Mouse (Mus musculus): ENCODE data around the gene Emid1. TPM values are rescaled to one million over a fixed set of nuclear protein-coding genes. Genes with fewer than 3 reads are reported as not detected.
A peak's percentile ranks its signal among the peaks of the same experiment; 100 is the strongest.

Gene Emid1
- polyA plus RNA-seq, 1 experiment from 2014 or later, result 7.9 TPM

DNA sequence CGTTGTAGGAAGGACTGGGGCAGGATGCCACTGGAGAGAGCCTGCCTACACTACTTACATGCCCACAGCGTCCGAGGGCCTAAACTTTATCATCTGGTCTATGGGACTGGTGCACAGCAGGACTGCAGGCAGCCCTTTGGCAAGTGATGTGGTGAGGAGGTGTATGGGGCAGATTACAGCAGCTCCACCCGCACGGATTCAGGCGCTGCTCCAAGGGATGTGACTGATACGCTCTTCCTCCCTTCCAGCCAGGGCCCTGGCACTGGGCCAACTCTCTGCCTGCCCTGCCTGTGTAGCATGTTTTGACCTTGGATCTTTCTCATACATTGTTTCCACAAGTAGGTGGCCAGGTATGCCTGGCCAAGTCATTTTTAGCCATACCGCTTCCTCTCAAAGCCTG lies 11.4 kb downstream of the Emid1 start:
- 57% methylated on average over 8 of the region's 8 CpGs for WGBS
- H3K9me3 ChIP-seq (ENCODE audit: control insufficient read depth, low read length), result no peaks in the 10 kb centered on the region
- H3K27ac ChIP-seq (replicated peaks; ENCODE audit: low read depth, low read length), result no peak overlapping the region
- ATAC-seq (ENCODE audit: low FRiP score, low TSS enrichment) (no peak), DNase-seq (peak; percentile 63)
- no peaks in the 10 kb centered on the region for H3K4me1 ChIP-seq (ENCODE audit: control insufficient read depth, insufficient read depth, low read length)
- no peak overlapping the region for H3K9ac ChIP-seq (replicated peaks; ENCODE audit: low read length)
- no peak overlapping the region for H3K4me3 ChIP-seq (replicated peaks; ENCODE audit: low read depth, low read length)
- no peak overlapping the region for H3K4me2 ChIP-seq (ENCODE audit: low read length)
- no peaks in the 10 kb centered on the region for H3K27me3 ChIP-seq (ENCODE audit: control insufficient read depth, insufficient read depth, low read length)
- no peaks in the 10 kb centered on the region for H3K36me3 ChIP-seq (ENCODE audit: control insufficient read depth, insufficient read depth, low read length)

DNA sequence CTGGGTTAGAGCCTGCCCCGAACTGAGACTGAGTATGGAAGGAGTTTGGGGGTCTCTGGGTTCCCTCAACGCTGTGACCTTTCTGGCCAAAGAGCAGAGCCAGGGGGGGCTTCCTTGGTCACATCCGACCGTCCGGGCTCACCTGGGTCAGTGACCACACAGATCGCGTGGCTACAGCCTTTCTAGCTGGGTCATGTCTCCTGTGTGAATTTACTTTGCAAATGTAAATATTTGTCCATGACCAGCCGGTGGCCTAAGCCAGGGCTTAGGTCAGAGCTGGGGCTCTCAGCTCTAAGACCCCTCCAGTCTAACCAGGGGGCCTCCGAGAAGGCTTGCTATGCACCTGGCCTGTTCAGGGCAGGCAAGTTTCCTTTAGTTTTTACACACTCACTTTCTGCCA lies 12.7 kb downstream of the Emid1 start:
- Histone ChIP-seq H3K4me1 (ENCODE audit: control insufficient read depth, insufficient read depth, low read length) (no peaks in the 10 kb centered on the region), H3K4me2 (ENCODE audit: low read length) (no peak overlapping the region), H3K27ac (replicated peaks; ENCODE audit: low read depth, low read length) (no peak overlapping the region), H3K36me3 (ENCODE audit: control insufficient read depth, insufficient read depth, low read length) (no peaks in the 10 kb centered on the region), H3K9me3 (ENCODE audit: control insufficient read depth, low read length) (no peaks in the 10 kb centered on the region), H3K27me3 (ENCODE audit: control insufficient read depth, insufficient read depth, low read length) (no peaks in the 10 kb centered on the region), H3K4me3 (replicated peaks; ENCODE audit: low read depth, low read length) (no peak overlapping the region), H3K9ac (replicated peaks; ENCODE audit: low read length) (no peak overlapping the region)
- DNase-seq (no peak), ATAC-seq (ENCODE audit: low FRiP score, low TSS enrichment) (no peak)
- WGBS, result 90% methylated on average over 9 of the region's 9 CpGs

DNA sequence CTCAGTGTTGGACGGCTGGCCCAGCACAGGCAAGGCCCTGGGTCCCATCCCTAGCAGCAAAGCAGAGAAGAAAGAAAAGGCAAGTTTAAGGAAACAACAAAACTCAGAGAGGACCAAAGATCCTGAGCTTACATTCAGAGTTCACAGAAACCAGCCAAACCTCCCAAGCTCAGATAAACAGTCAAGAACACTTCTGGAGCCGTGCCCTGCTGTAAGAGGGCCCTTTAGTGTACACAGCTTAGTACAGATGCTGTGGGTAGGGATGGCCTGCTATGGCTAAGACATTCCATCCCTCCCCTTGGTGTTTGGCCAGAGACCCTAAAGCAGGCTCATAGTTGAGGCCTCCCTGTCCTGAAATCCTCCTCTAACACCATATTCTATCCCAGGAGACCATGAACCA lies 13.4 kb downstream of the Emid1 start:
- 90% methylated on average over 2 of the region's 2 CpGs for WGBS
- no peak overlapping the region for H3K4me2 ChIP-seq (ENCODE audit: low read length)
- no peaks in the 10 kb centered on the region for H3K9me3 ChIP-seq (ENCODE audit: control insufficient read depth, low read length)
- H3K9ac ChIP-seq (replicated peaks; ENCODE audit: low read length), result no peak overlapping the region
- no peak overlapping the region for H3K27ac ChIP-seq (replicated peaks; ENCODE audit: low read depth, low read length)
- no peaks in the 10 kb centered on the region for H3K36me3 ChIP-seq (ENCODE audit: control insufficient read depth, insufficient read depth, low read length)
- no peak for DNase-seq
- ATAC-seq (ENCODE audit: low FRiP score, low TSS enrichment), result no peak
- no peak overlapping the region for H3K4me3 ChIP-seq (replicated peaks; ENCODE audit: low read depth, low read length)
- no peaks in the 10 kb centered on the region for H3K27me3 ChIP-seq (ENCODE audit: control insufficient read depth, insufficient read depth, low read length)
- no peaks in the 10 kb centered on the region for H3K4me1 ChIP-seq (ENCODE audit: control insufficient read depth, insufficient read depth, low read length)

DNA sequence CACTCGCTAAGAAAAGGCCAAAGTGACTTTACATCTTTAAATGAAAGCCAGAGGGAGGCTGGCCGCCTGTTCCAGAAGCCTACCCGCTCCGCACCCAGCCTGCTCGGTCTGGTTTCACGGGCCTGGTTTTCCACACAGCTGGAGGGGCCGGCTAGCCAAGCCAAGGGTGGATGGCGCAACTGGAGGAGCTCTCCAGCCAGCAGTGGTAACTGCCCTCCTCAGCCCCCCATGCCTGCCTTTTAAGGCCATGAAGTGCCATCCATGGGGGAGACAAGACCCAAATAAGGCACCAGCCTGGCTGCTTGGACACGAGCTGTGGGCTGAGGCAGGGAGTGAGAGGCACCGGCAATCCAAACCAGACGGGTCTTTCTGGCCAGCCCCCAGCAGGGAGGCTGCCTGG lies 16.1 kb downstream of the Emid1 start:
- Histone ChIP-seq H3K27me3 (ENCODE audit: control insufficient read depth, insufficient read depth, low read length) (no peaks in the 10 kb centered on the region), H3K9me3 (ENCODE audit: control insufficient read depth, low read length) (no peaks in the 10 kb centered on the region), H3K4me3 (replicated peaks; ENCODE audit: low read depth, low read length) (no peak overlapping the region), H3K27ac (replicated peaks; ENCODE audit: low read depth, low read length) (no peak overlapping the region), H3K4me2 (ENCODE audit: low read length) (no peak overlapping the region), H3K36me3 (ENCODE audit: control insufficient read depth, insufficient read depth, low read length) (no peaks in the 10 kb centered on the region), H3K4me1 (ENCODE audit: control insufficient read depth, insufficient read depth, low read length) (no peaks in the 10 kb centered on the region), H3K9ac (replicated peaks; ENCODE audit: low read length) (no peak overlapping the region)
- DNase-seq (no peak), ATAC-seq (ENCODE audit: low FRiP score, low TSS enrichment) (no peak)
- 80% methylated on average over 11 of the region's 11 CpGs for WGBS

DNA sequence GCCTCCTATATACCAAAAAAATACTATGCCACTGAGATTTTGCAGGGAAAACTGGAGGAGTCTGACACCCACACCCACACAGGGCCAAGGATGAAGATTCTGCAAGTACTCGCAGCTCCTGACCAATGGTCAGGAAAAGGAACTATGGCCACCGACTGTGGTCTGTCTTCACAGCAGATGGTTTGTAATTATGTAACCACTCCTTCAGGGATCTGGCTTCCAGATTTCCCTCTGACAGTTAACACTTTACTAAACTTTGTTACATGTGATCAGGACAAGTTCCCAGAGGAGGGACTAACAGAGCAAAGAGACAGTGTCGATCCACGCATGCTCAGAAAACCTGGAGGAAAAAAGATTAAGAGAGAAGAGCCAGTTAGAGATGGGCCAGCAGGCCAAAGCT lies 19.3 kb downstream of the Emid1 start:
- H3K9me3 ChIP-seq (ENCODE audit: control insufficient read depth, low read length), result no peaks in the 10 kb centered on the region
- no peak overlapping the region for H3K27ac ChIP-seq (replicated peaks; ENCODE audit: low read depth, low read length)
- no peaks in the 10 kb centered on the region for H3K27me3 ChIP-seq (ENCODE audit: control insufficient read depth, insufficient read depth, low read length)
- H3K9ac ChIP-seq (replicated peaks; ENCODE audit: low read length), result no peak overlapping the region
- no peak overlapping the region for H3K4me3 ChIP-seq (replicated peaks; ENCODE audit: low read depth, low read length)
- no peaks in the 10 kb centered on the region for H3K36me3 ChIP-seq (ENCODE audit: control insufficient read depth, insufficient read depth, low read length)
- no peak overlapping the region for H3K4me2 ChIP-seq (ENCODE audit: low read length)
- ATAC-seq (ENCODE audit: low FRiP score, low TSS enrichment) (no peak), DNase-seq (no peak)
- WGBS, result 86% methylated on average over 4 of the region's 4 CpGs
- 0 out of 2 replicates have a peak, but pooled peaks cover 8% of the 10 kb centered on the region for H3K4me1 ChIP-seq (ENCODE audit: control insufficient read depth, insufficient read depth, low read length)

DNA sequence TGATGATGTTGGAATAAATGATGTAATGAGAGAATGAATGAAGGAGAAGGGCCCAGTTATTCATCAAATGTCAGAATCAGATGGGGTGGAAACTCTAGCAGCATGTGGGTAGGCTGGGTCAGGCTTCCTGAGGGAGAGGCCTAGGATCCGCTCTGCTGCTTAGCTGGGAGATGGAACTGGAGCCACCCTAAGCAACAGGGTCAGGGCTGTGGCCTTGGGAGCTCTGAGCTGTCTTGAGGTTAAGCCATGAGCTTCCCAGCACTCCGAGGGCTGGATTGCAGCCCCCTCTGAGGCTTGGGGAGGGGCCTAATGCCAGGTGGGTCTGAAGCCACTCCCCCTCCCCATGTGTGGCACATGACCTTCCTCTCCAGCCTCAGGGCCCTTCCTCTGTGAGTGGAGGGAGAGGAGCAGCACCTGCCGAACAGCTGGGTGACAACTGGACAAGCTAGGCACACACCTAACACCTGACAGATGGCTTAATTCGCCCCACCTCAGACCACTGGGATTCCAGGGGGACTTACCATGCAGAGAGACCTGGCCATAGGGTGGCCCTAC lies 21.9 kb downstream of the Emid1 start:
- ATAC-seq (ENCODE audit: low FRiP score, low TSS enrichment) (no peak; the same call in 1 of the 2 replicates), DNase-seq (no peak)
- no peaks in the 10 kb centered on the region for H3K36me3 ChIP-seq (ENCODE audit: control insufficient read depth, insufficient read depth, low read length)
- WGBS, result 60% methylated on average over 4 of the region's 4 CpGs
- no peak overlapping the region for H3K9ac ChIP-seq (replicated peaks; ENCODE audit: low read length)
- H3K27ac ChIP-seq (replicated peaks; ENCODE audit: low read depth, low read length), result no peak overlapping the region
- H3K4me1 ChIP-seq (ENCODE audit: control insufficient read depth, insufficient read depth, low read length), result 0 out of 2 replicates have a peak, but pooled peaks cover 8% of the 10 kb centered on the region
- H3K9me3 ChIP-seq (ENCODE audit: control insufficient read depth, low read length), result no peaks in the 10 kb centered on the region
- no peak overlapping the region for H3K4me2 ChIP-seq (ENCODE audit: low read length)
- no peaks in the 10 kb centered on the region for H3K27me3 ChIP-seq (ENCODE audit: control insufficient read depth, insufficient read depth, low read length)
- H3K4me3 ChIP-seq (replicated peaks; ENCODE audit: low read depth, low read length), result no peak overlapping the region

DNA sequence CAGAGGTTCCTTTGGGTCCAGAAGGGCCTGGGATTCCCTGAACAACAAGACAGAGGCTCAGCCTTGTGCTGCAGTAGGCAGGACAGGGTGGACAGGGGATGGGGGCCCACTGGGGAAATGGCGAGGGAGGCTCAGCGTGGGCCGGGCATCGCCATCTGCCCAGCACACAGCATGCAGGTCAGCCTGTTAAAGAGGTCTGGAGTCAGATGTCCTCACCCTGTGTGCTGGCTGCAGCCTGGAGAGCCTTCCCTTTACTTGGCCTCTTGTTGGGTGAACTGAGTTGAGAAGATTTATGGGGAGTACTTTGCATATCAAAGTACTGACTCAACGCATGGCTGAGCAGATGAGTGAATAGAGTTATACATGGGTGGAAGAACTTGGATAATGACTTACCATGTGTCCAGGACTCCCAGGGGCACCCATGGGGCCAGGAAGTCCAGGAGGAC lies 23.0 kb downstream of the Emid1 start:
- no peak overlapping the region for H3K4me3 ChIP-seq (replicated peaks; ENCODE audit: low read depth, low read length)
- no peak overlapping the region for H3K9ac ChIP-seq (replicated peaks; ENCODE audit: low read length)
- no peaks in the 10 kb centered on the region for H3K27me3 ChIP-seq (ENCODE audit: control insufficient read depth, insufficient read depth, low read length)
- DNase-seq (no peak), ATAC-seq (ENCODE audit: low FRiP score, low TSS enrichment) (no peak)
- 0 out of 2 replicates have a peak, but pooled peaks cover 8% of the 10 kb centered on the region for H3K4me1 ChIP-seq (ENCODE audit: control insufficient read depth, insufficient read depth, low read length)
- H3K4me2 ChIP-seq (ENCODE audit: low read length), result no peak overlapping the region
- 5% methylated on average over 5 of the region's 5 CpGs for WGBS
- H3K9me3 ChIP-seq (ENCODE audit: control insufficient read depth, low read length), result no peaks in the 10 kb centered on the region
- H3K27ac ChIP-seq (replicated peaks; ENCODE audit: low read depth, low read length), result no peak overlapping the region
- H3K36me3 ChIP-seq (ENCODE audit: control insufficient read depth, insufficient read depth, low read length), result no peaks in the 10 kb centered on the region

DNA sequence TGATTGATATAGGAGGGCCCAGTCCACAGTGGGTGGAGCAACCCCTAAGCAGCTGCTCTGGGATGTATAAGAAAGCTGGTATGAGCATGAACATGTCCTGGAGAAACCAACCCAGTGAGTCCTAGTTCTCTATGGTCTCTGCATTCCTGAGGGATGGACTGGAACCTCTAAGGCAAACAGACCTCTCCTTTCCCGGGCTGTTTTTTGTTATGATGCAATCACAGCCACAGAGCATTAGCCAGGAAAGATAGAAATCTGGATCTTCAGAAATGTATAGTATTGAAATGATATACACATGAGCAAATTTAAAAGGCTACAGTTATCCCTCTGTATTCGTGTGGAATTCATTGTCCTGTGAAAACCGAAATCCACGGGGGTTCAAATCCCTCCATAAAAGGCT lies 26.3 kb downstream of the Emid1 start:
- ATAC-seq (ENCODE audit: low FRiP score, low TSS enrichment), result no peak
- no peaks in the 10 kb centered on the region for H3K27me3 ChIP-seq (ENCODE audit: control insufficient read depth, insufficient read depth, low read length)
- 66% methylated on average over 4 of the region's 4 CpGs for WGBS

DNA sequence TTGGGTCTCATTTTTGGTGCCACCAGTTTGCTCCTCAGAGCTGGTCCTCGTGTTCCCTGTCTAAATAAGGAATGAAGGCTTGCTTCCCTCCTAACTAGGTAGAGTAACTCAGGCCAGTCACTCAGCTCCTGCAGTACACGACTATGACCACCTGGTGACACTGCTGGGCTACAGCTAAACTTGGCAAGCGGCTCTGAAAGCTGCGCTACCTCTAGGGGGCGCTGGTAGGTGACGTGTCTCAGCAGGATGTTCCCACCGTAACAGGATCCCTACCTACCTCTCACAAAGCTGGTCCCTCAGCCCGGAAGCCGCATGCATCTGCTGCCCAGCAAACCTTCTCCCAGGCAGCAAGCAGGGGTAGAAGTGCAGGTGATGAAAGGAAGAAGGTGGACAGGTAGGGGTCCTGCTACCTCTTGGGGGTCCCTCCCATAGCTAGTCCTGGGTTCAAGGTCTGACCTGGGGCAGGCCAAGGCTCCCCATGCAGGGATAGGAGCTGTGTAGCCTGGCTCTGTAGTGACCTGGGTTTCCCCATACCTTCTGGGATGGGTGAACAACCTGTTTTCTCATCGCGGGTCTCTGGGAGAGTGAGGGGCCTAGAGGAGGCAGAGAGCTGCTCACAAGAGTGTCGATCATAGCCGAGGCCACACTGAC lies 37.0 kb downstream of the Emid1 start:
- no peak for ATAC-seq (ENCODE audit: low FRiP score, low TSS enrichment)
- WGBS, result 32% methylated on average over 13 of the region's 13 CpGs
- Histone ChIP-seq H3K4me1 (ENCODE audit: control insufficient read depth, insufficient read depth, low read length) (no peaks in the 10 kb centered on the region), H3K27me3 (ENCODE audit: control insufficient read depth, insufficient read depth, low read length) (no peaks in the 10 kb centered on the region), H3K36me3 (ENCODE audit: control insufficient read depth, insufficient read depth, low read length) (no peaks in the 10 kb centered on the region), H3K9me3 (ENCODE audit: control insufficient read depth, low read length) (no peaks in the 10 kb centered on the region), H3K4me3 (replicated peaks; ENCODE audit: low read depth, low read length) (no peak overlapping the region), H3K4me2 (ENCODE audit: low read length) (no peak overlapping the region), H3K9ac (replicated peaks; ENCODE audit: low read length) (no peak overlapping the region), H3K27ac (replicated peaks; ENCODE audit: low read depth, low read length) (no peak overlapping the region)
- peak; percentile 87 for DNase-seq

More for the DNA sequence above, 26.3 kb downstream of the Emid1 start:
- Histone ChIP-seq H3K9ac (replicated peaks; ENCODE audit: low read length) (no peak overlapping the region), H3K27ac (replicated peaks; ENCODE audit: low read depth, low read length) (no peak overlapping the region), H3K4me1 (ENCODE audit: control insufficient read depth, insufficient read depth, low read length) (0 out of 2 replicates have a peak, but pooled peaks cover 8% of the 10 kb centered on the region), H3K4me2 (ENCODE audit: low read length) (no peak overlapping the region), H3K36me3 (ENCODE audit: control insufficient read depth, insufficient read depth, low read length) (no peaks in the 10 kb centered on the region), H3K9me3 (ENCODE audit: control insufficient read depth, low read length) (no peaks in the 10 kb centered on the region), H3K4me3 (replicated peaks; ENCODE audit: low read depth, low read length) (no peak overlapping the region)
- DNase-seq, result no peak

All from midbrain, embryonic 14.5 days (tissue).